ENCODE assay signal across 8 mouse cellular contexts in the genomic region with DNA sequence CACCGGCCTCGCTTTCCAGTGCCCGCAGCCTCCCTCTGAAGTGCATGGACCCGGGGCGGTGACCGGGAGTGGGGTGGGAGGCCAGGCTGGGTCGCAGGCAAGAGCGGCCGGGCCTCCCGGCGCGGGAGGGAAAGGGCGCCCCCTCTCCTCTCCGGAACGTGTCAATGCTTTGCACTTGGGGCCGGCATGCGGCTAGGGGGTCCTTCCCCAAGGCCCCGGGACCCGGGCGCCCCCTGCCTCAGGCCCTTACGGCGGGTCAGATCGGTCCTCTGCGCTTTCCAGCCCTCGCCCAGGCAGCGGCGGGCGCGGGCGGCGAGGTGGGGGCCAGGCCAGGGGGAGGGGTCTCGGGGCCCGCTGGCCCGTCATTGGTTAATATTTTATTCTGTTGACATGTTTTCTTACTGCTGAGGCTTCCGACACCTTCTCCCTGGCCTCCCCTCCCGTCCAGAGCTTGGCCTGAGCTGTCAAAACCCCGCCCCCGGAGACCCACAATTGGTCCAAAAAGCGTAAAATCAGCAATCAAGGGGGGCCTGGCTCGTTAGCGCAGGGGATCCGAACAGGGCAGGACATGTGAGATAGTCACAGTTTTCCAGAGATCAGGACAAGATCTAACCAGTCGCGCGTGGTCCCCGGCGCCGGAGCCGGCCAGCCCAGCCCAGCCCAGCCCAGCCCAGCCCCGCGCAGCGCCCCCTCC. TPM values are rescaled to one million over a fixed set of nuclear protein-coding genes. Genes with fewer than 3 reads are reported as not detected.
DNase-seq lines count a peak whose midpoint lies in the region; ATAC-seq and TF ChIP-seq lines count a peak whose summit lies in the region.

TSS of gene Tbx2 (plus strand) at position 321 of the 694 bp plus-strand sequence.

- peaks cover 41% of the 10 kb centered on the region for H3K27me3 ChIP-seq in embryonic facial prominence, embryonic 11.5 days (ENCODE audit: control insufficient read depth, insufficient read depth, low read length)
- peaks cover 82% of the 10 kb centered on the region for H3K27me3 ChIP-seq in heart, embryonic 11.5 days (ENCODE audit: control insufficient read depth, insufficient read depth, low read length)
- peaks cover 88% of the 10 kb centered on the region for H3K27me3 ChIP-seq in kidney, embryonic 15.5 days
- H3K27me3 ChIP-seq in stomach, postnatal 0 days (ENCODE audit: control insufficient read depth, insufficient read depth, low read length): no peaks in the 10 kb centered on the region

- peak; percentile 40; the same call in 1 of the 2 replicates for TF ChIP-seq CTCF in stomach, postnatal 0 days (IDR thresholded peaks at IDR 0.05; ENCODE audit: low read depth)

- peaks cover 13% of the 10 kb centered on the region for H3K4me1 ChIP-seq in embryonic facial prominence, embryonic 11.5 days (ENCODE audit: control insufficient read depth, insufficient read depth, low read length)
- H3K4me1 ChIP-seq in heart, embryonic 11.5 days (ENCODE audit: control insufficient read depth, insufficient read depth, low read length): peaks cover 39% of the 10 kb centered on the region
- H3K4me1 ChIP-seq in kidney, embryonic 15.5 days: peaks cover 69% of the 10 kb centered on the region
- H3K4me1 ChIP-seq in stomach, postnatal 0 days (replicated peaks; ENCODE audit: control insufficient read depth, insufficient read depth): peaks cover 8% of the 10 kb centered on the region; the same call in 1 of the 2 replicates

- peak within 1 kb of the TSS; percentile 96 for H3K27ac ChIP-seq in embryonic facial prominence, embryonic 11.5 days (replicated peaks; ENCODE audit: low read depth, low read length)
- H3K27ac ChIP-seq in heart, embryonic 11.5 days (ENCODE audit: low read depth, low read length): peak within 1 kb of the TSS; percentile 79
- H3K27ac ChIP-seq in kidney, embryonic 15.5 days: peak within 1 kb of the TSS; percentile 94
- peak within 1 kb of the TSS; percentile 92 for H3K27ac ChIP-seq in stomach, postnatal 0 days (replicated peaks)

- WGBS in embryonic facial prominence, embryonic 11.5 days: 0% methylated on average over 33 of the region's 52 CpGs
- WGBS in heart, embryonic 11.5 days (ENCODE audit: insufficient replicate concordance): under 1% methylated on average over 49 of the region's 52 CpGs
- under 1% methylated on average over 46 of the region's 52 CpGs for WGBS in kidney, embryonic 15.5 days
- WGBS in stomach, postnatal 0 days: 2% methylated on average over 36 of the region's 52 CpGs

- H3K9me3 ChIP-seq in embryonic facial prominence, embryonic 11.5 days (replicated peaks; ENCODE audit: control insufficient read depth, low read length): no peaks in the 10 kb centered on the region
- H3K9me3 ChIP-seq in heart, embryonic 11.5 days (replicated peaks; ENCODE audit: control insufficient read depth, low read length): no peaks in the 10 kb centered on the region
- no peaks in the 10 kb centered on the region for H3K9me3 ChIP-seq in kidney, embryonic 15.5 days (replicated peaks)
- no peaks in the 10 kb centered on the region for H3K9me3 ChIP-seq in stomach, postnatal 0 days (ENCODE audit: control insufficient read depth, low read length)

- H3K36me3 ChIP-seq in embryonic facial prominence, embryonic 11.5 days (replicated peaks; ENCODE audit: control insufficient read depth, insufficient read depth, low read depth, low read length): no peaks in the 10 kb centered on the region
- no peaks in the 10 kb centered on the region for H3K36me3 ChIP-seq in heart, embryonic 11.5 days (ENCODE audit: control insufficient read depth, insufficient read depth, low read length)
- H3K36me3 ChIP-seq in kidney, embryonic 15.5 days: 0 out of 2 replicates have a peak, but pooled peaks cover 5% of the 10 kb centered on the region
- H3K36me3 ChIP-seq in stomach, postnatal 0 days (ENCODE audit: control insufficient read depth, insufficient read depth, low read length): no peaks in the 10 kb centered on the region

- H3K4me3 ChIP-seq in embryonic facial prominence, embryonic 11.5 days (ENCODE audit: low read depth, low read length): peak within 1 kb of the TSS; percentile 79
- peak within 1 kb of the TSS; percentile 69 for H3K4me3 ChIP-seq in heart, embryonic 11.5 days (ENCODE audit: low read depth, low read length)
- peak within 1 kb of the TSS; percentile 75 for H3K4me3 ChIP-seq in kidney, embryonic 15.5 days (replicated peaks)
- peak within 1 kb of the TSS; percentile 60 for H3K4me3 ChIP-seq in stomach, postnatal 0 days (ENCODE audit: low read depth, low read length)

- H3K9ac ChIP-seq in embryonic facial prominence, embryonic 11.5 days (replicated peaks; ENCODE audit: low read length): peak within 1 kb of the TSS; percentile 96
- H3K9ac ChIP-seq in heart, embryonic 11.5 days (ENCODE audit: low read depth, low read length): peak within 1 kb of the TSS; percentile 68
- H3K9ac ChIP-seq in kidney, embryonic 15.5 days: peak within 1 kb of the TSS; percentile 87
- peak within 1 kb of the TSS; percentile 83 for H3K9ac ChIP-seq in stomach, postnatal 0 days (ENCODE audit: low read length)

- peak; percentile 89 for DNase-seq in R1 (ENCODE audit: low read depth, low spot score)
- DNase-seq in embryonic facial prominence, embryonic 11.5 days (ENCODE audit: low spot score): peak; percentile 92
- DNase-seq in lung, postnatal 14 days: peak; percentile 87
- peak; percentile 60 for DNase-seq in stomach, postnatal 0 days (ENCODE audit: low spot score)
- DNase-seq in frontal cortex, postnatal 36 days (ENCODE audit: low spot score in 2 of 2): no peak

- peak; percentile 79 for ATAC-seq in embryonic facial prominence, embryonic 11.5 days (replicated peaks; ENCODE audit: insufficient number of reproducible peaks, low FRiP score, low TSS enrichment, low read depth)
- peak; percentile 60 for ATAC-seq in heart, embryonic 11.5 days (replicated peaks; ENCODE audit: insufficient number of reproducible peaks, low FRiP score, low TSS enrichment)
- peak; percentile 91 for ATAC-seq in kidney, embryonic 15.5 days (replicated peaks; ENCODE audit: low FRiP score)
- peak; percentile 66 for ATAC-seq in stomach, postnatal 0 days (ENCODE audit: low FRiP score, low TSS enrichment)
- ATAC-seq in activated CD4-positive, CD25-positive, alpha-beta regulatory T cell, adult 4 months: no peak

- TF ChIP-seq EP300 in stomach, postnatal 0 days (optimal IDR thresholded peaks at IDR 0.05): no peak

- H3K4me2 ChIP-seq in embryonic facial prominence, embryonic 11.5 days (ENCODE audit: low read depth, low read length): peak within 1 kb of the TSS; percentile 90
- H3K4me2 ChIP-seq in heart, embryonic 11.5 days: peak within 1 kb of the TSS; percentile 93
- peak within 1 kb of the TSS; percentile 92 for H3K4me2 ChIP-seq in kidney, embryonic 15.5 days
- H3K4me2 ChIP-seq in stomach, postnatal 0 days (replicated peaks; ENCODE audit: low read depth): peak within 1 kb of the TSS; percentile 76

RNA-seq across cellular contexts. Expression of gene Tbx2, which starts in this region (rescaled TPM):
- 22.3 and 25.9 TPM in 2 replicates for polyA plus RNA-seq in embryonic facial prominence, embryonic 11.5 days (2014; fragmentation: Nextera tagmentation; extraction: Ambion mirVana)
- polyA plus RNA-seq in heart, embryonic 11.5 days (2014; fragmentation: Nextera tagmentation; extraction: Ambion mirVana): 3.6 and 4.4 TPM in 2 replicates
- polyA plus RNA-seq in kidney, embryonic 15.5 days (2015; fragmentation: Nextera tagmentation; extraction: Ambion mirVana): 11.2 and 11.4 TPM in 2 replicates
- polyA plus RNA-seq in stomach, postnatal 0 days (2015; fragmentation: Nextera tagmentation; extraction: Ambion mirVana): 5.2 and 6.9 TPM in 2 replicates
- polyA plus RNA-seq in activated CD4-positive, CD25-positive, alpha-beta regulatory T cell, adult 4 months (2017; shearing (Covaris generic)): under 1 TPM in 1 of 2 experiments, not detected in 1; 0.13 TPM

Comparison
In these comparisons a context has a peak if more than half of its experiments do, and no peak if none do; other contexts are left out.
1. DNase-seq: peak in R1 (single experiment), embryonic facial prominence, embryonic 11.5 days (single experiment), lung, postnatal 14 days (single experiment) and stomach, postnatal 0 days (single experiment); none in frontal cortex, postnatal 36 days (0 of 2).
2. Peak in every context shown above with its lines, with median percentiles within 50 percentile points of each other: H3K27ac ChIP-seq, H3K4me2 ChIP-seq, H3K4me3 ChIP-seq and H3K9ac ChIP-seq.